Mouse (Mus musculus) megakaryocyte, embryonic 14.5 days (primary cell): ENCODE data around the gene Rufy3.

ENCODE experiments used
- FLI1 ChIP-seq: IDR thresholded peaks from 2 replicates; pipeline ENCODE4 v1.6.1; 2012; ENCODE audit warnings: low read length, inconsistent platforms, mixed read lengths
- GATA1 ChIP-seq: IDR thresholded peaks from 3 replicates; pipeline ENCODE4 v1.6.1; 2012; ENCODE audit warnings: mixed read lengths, low read length, inconsistent platforms, borderline replicate concordance

DNA sequence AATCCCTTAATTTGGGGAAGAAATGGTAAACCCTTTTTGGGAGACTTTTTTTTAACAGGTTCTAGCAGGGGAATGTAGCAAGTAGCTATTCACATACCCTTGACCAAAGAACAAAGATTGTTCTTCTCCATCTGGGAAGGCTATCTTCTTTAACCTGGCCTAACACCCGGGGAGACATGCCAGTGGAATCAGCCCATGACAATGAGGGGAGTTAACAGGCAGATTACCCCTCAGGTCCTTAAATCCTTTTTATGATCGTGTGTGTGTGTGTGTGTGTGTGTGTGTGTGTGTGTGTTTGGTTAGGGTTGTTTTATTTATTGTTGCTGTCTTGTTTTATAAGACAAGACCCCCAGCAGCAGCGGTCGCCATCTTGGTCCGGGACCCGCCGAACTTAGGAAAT lies 19.3 kb upstream of the Rufy3 start:
- TF ChIP-seq GATA1 (no peak), FLI1 (no peak)
